26 mouse cellular contexts compared by ENCODE assay signal in the genomic region with DNA sequence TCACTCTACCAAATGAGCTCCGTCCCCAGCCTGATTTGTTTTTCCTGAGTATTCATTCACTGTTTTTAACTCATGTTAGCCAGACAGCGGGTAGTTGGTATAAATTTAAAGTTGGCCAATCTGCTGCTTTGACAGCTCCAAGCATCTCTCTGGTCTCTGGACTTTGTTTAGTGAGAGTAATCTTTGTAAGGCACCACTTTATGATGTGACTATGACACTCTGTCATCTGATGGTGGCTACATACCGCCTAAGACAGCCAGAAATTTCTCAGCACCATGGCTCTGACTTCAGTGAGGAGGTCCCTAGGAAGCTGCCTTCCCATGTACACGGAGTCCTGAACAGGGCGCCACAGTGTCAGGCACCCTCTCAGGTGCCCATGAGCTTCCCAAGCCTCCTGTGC. TPM values are rescaled to one million over a fixed set of nuclear protein-coding genes. Genes with fewer than 3 reads are reported as not detected.
"Had no signal": no experiment of that assay in that cellular context is flagged by ENCODE, and none has a peak within 500 bp of the region (broad histone marks: within the 10 kb centered on the region; RNA-seq: fewer than 3 reads in every experiment).

No protein-coding gene starts in this region.

- H3K9ac ChIP-seq: heart, embryonic 12.5 days; hindbrain, embryonic 12.5 days; hindbrain, embryonic 14.5 days; intestine, embryonic 15.5 days; limb, embryonic 12.5 days had no signal

- H3K9me3 ChIP-seq: heart, embryonic 10.5 days; heart, embryonic 12.5 days; hindbrain, embryonic 10.5 days; hindbrain, embryonic 12.5 days; intestine, embryonic 15.5 days; limb, embryonic 10.5 days; limb, embryonic 12.5 days had no signal

- DNase-seq: gastrocnemius, adult 2 months; gastrocnemius, postnatal 10 days; gastrocnemius, postnatal 25 days; heart, adult 2 months; heart, postnatal 10 days; heart, postnatal 4 days; kidney, adult 18-20 months; kidney, adult 8-10 months; kidney, postnatal 10 days; kidney, postnatal 25 days; kidney, postnatal 4 days; liver had no signal

- H3K27ac ChIP-seq: gastrocnemius, adult 2 months; heart, adult 2 months; heart, embryonic 10.5 days; hindbrain, embryonic 10.5 days; hindbrain, embryonic 12.5 days; hindbrain, embryonic 14.5 days; intestine, embryonic 15.5 days; layer of hippocampus, adult 2 months; left cerebral cortex, adult 2 months; limb, embryonic 10.5 days; limb, embryonic 12.5 days had no signal

- H3K4me2 ChIP-seq: heart, embryonic 12.5 days; hindbrain, embryonic 12.5 days; hindbrain, embryonic 14.5 days; intestine, embryonic 15.5 days; limb, embryonic 12.5 days; liver, embryonic 11.5 days had no signal

- H3K4me3 ChIP-seq: gastrocnemius, adult 2 months; heart, adult 2 months; heart, embryonic 10.5 days; heart, embryonic 12.5 days; hindbrain, embryonic 10.5 days; hindbrain, embryonic 12.5 days; intestine, embryonic 15.5 days; layer of hippocampus, adult 2 months; left cerebral cortex, adult 2 months; limb, embryonic 10.5 days; limb, embryonic 12.5 days had no signal

- H3K36me3 ChIP-seq: heart, embryonic 10.5 days; heart, embryonic 12.5 days; hindbrain, embryonic 10.5 days; hindbrain, embryonic 12.5 days; intestine, embryonic 15.5 days; limb, embryonic 10.5 days; limb, embryonic 12.5 days had no signal

- ATAC-seq: hindbrain, embryonic 16.5 days; inflammation-experienced regulatory T-cells, adult 6 months; intestine, embryonic 15.5 days; intestine, postnatal 0 days had no signal

- H3K27me3 ChIP-seq: heart, embryonic 12.5 days; hindbrain, embryonic 12.5 days; intestine, embryonic 15.5 days; limb, embryonic 12.5 days had no signal

- H3K4me1 ChIP-seq: heart, embryonic 10.5 days; heart, embryonic 12.5 days; hindbrain, embryonic 10.5 days; hindbrain, embryonic 12.5 days; intestine, embryonic 15.5 days; limb, embryonic 10.5 days; limb, embryonic 12.5 days had no signal

RNA-seq across cellular contexts. Expression of gene Yap1, which starts 14.2 kb away (rescaled TPM):
- polyA plus RNA-seq: inflammation-experienced regulatory T-cells, adult 6 months had no signal
